ENCODE assay signal across 16 mouse cellular contexts in the genomic region with DNA sequence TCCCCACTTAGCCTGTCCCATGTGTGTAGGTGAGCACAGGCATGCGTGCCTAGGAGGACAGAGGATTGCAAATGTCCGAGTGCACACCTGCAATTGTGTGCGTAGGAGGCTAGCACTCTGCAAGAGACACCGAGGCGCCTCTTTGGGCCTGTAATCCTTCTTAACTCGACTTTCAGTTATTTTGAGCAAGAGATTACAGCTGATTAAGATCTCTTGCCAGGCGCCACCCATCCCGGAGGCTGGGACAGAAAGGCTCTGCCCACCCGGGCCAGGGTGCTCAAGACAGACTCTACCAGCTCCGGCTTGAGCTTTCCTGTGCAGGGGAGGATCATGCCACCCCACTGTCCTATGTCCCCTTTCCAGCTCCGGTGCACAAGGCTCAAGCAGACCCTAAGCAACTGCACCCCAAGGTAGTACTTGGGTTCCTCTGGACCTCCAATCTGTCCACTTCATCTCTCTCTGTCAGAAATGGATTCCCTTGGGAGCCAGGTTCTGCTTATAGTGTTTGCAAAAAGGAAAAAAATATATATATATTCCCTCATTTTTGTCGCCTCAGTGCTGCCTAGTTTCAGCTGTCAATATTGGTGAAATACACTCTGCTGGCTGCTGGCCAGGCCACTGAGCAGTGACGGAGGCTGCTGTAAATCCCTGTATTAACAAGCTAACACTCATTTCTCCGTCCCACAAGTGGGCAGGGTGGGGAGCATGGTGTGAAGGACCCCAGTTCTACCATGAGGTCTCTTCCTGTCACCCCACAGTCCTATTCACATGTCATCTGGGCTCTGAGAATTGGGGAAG.
DNase-seq lines count a peak whose midpoint lies in the region; ATAC-seq lines count a peak whose summit lies in the region.
"Had no signal": no experiment of that assay in that cellular context is flagged by ENCODE, and none has a peak within 500 bp of the region (broad histone marks: within the 10 kb centered on the region; RNA-seq: fewer than 3 reads in every experiment).

No protein-coding gene starts in this region.

- no peaks in the 10 kb centered on the region for H3K27me3 ChIP-seq in forebrain, embryonic 14.5 days (replicated peaks; ENCODE audit: control insufficient read depth, insufficient read depth, low read length)
- no peaks in the 10 kb centered on the region for H3K27me3 ChIP-seq in forebrain, embryonic 15.5 days
- peaks cover 3% of the 10 kb centered on the region; the same call in 1 of the 2 replicates for H3K27me3 ChIP-seq in midbrain, embryonic 11.5 days (ENCODE audit: control insufficient read depth, insufficient read depth, low read length)
- H3K27me3 ChIP-seq in midbrain, embryonic 15.5 days (replicated peaks) = no peaks in the 10 kb centered on the region; the same call in 1 of the 2 replicates
- H3K27me3 ChIP-seq: Patski had no signal

- 73% methylated on average over 14 of the region's 14 CpGs for WGBS in forebrain, embryonic 14.5 days
- 75% methylated on average over 14 of the region's 14 CpGs for WGBS in forebrain, embryonic 15.5 days
- 79% methylated on average over 14 of the region's 14 CpGs for WGBS in midbrain, embryonic 11.5 days
- WGBS in midbrain, embryonic 15.5 days = 71% methylated on average over 14 of the region's 14 CpGs

- H3K9ac ChIP-seq in forebrain, embryonic 14.5 days (ENCODE audit: low read length) = no peak overlapping the region
- H3K9ac ChIP-seq in forebrain, embryonic 15.5 days (replicated peaks) = no peak overlapping the region
- no peak overlapping the region for H3K9ac ChIP-seq in midbrain, embryonic 11.5 days (ENCODE audit: low read length)
- no peak overlapping the region for H3K9ac ChIP-seq in midbrain, embryonic 15.5 days
- H3K9ac ChIP-seq: embryonic facial prominence, embryonic 13.5 days; midbrain, embryonic 12.5 days had no signal

- no peaks in the 10 kb centered on the region for H3K4me1 ChIP-seq in forebrain, embryonic 14.5 days (ENCODE audit: control insufficient read depth, insufficient read depth, low read length)
- no peaks in the 10 kb centered on the region; the same call in 1 of the 2 replicates for H3K4me1 ChIP-seq in forebrain, embryonic 15.5 days
- H3K4me1 ChIP-seq in midbrain, embryonic 11.5 days (ENCODE audit: control insufficient read depth, insufficient read depth, low read length) = no peaks in the 10 kb centered on the region
- no peaks in the 10 kb centered on the region for H3K4me1 ChIP-seq in midbrain, embryonic 15.5 days
- H3K4me1 ChIP-seq: heart, embryonic 10.5 days had no signal

- no peak overlapping the region for H3K27ac ChIP-seq in forebrain, embryonic 14.5 days (ENCODE audit: low read depth, low read length)
- H3K27ac ChIP-seq in forebrain, embryonic 15.5 days (replicated peaks) = no peak overlapping the region
- H3K27ac ChIP-seq in midbrain, embryonic 11.5 days (ENCODE audit: low read depth, low read length) = no peak overlapping the region
- no peak overlapping the region for H3K27ac ChIP-seq in midbrain, embryonic 15.5 days
- H3K27ac ChIP-seq: embryonic facial prominence, embryonic 13.5 days; heart, embryonic 10.5 days; midbrain, embryonic 12.5 days; stomach, postnatal 0 days had no signal

- DNase-seq in forebrain, embryonic 14.5 days (ENCODE audit: low spot score) = peak; percentile 53
- DNase-seq in midbrain, embryonic 11.5 days (ENCODE audit: low spot score, missing footprints) = peak; percentile 67
- peak; percentile 44 for DNase-seq in right cerebral cortex, postnatal 4 days
- no peak for DNase-seq in right cerebral cortex, postnatal 36 days (ENCODE audit: low spot score in 2 of 2)
- DNase-seq: gastrocnemius, postnatal 10 days had no signal

- no peaks in the 10 kb centered on the region for H3K9me3 ChIP-seq in forebrain, embryonic 14.5 days (replicated peaks; ENCODE audit: control insufficient read depth, low read length)
- no peaks in the 10 kb centered on the region for H3K9me3 ChIP-seq in forebrain, embryonic 15.5 days
- no peaks in the 10 kb centered on the region for H3K9me3 ChIP-seq in midbrain, embryonic 11.5 days (ENCODE audit: control insufficient read depth, low read length)
- no peaks in the 10 kb centered on the region for H3K9me3 ChIP-seq in midbrain, embryonic 15.5 days
- H3K9me3 ChIP-seq: embryonic facial prominence, embryonic 13.5 days; heart, embryonic 10.5 days; midbrain, embryonic 12.5 days had no signal

- H3K4me3 ChIP-seq in forebrain, embryonic 14.5 days (ENCODE audit: low read depth, low read length) = no peak overlapping the region
- no peak overlapping the region for H3K4me3 ChIP-seq in forebrain, embryonic 15.5 days
- H3K4me3 ChIP-seq in midbrain, embryonic 11.5 days (ENCODE audit: low read depth, low read length) = no peak overlapping the region
- H3K4me3 ChIP-seq in midbrain, embryonic 15.5 days = no peak overlapping the region
- H3K4me3 ChIP-seq: embryonic facial prominence, embryonic 13.5 days; heart, embryonic 10.5 days; midbrain, embryonic 12.5 days had no signal

- no peak for ATAC-seq in forebrain, embryonic 14.5 days
- no peak for ATAC-seq in forebrain, embryonic 15.5 days (replicated peaks)
- no peak for ATAC-seq in midbrain, embryonic 11.5 days (ENCODE audit: low FRiP score)
- no peak for ATAC-seq in midbrain, embryonic 15.5 days (replicated peaks)
- ATAC-seq in monocyte, adult 5-6 weeks (replicated peaks; ENCODE audit: insufficient number of reproducible peaks, low FRiP score, low TSS enrichment, poor library complexity, severe bottlenecking) = no peak
- ATAC-seq: forebrain, embryonic 16.5 days; hindbrain, embryonic 16.5 days; intestine, embryonic 16.5 days had no signal

- H3K36me3 ChIP-seq in forebrain, embryonic 14.5 days (ENCODE audit: control insufficient read depth, insufficient read depth, low read length) = no peaks in the 10 kb centered on the region
- no peaks in the 10 kb centered on the region for H3K36me3 ChIP-seq in forebrain, embryonic 15.5 days
- no peaks in the 10 kb centered on the region for H3K36me3 ChIP-seq in midbrain, embryonic 11.5 days (ENCODE audit: control insufficient read depth, insufficient read depth, low read length)
- no peaks in the 10 kb centered on the region for H3K36me3 ChIP-seq in midbrain, embryonic 15.5 days (replicated peaks)
- H3K36me3 ChIP-seq: embryonic facial prominence, embryonic 13.5 days; heart, embryonic 10.5 days; midbrain, embryonic 12.5 days had no signal

- no peak overlapping the region for H3K4me2 ChIP-seq in forebrain, embryonic 14.5 days (ENCODE audit: low read length)
- H3K4me2 ChIP-seq in forebrain, embryonic 15.5 days (replicated peaks) = no peak overlapping the region
- H3K4me2 ChIP-seq in midbrain, embryonic 11.5 days = no peak overlapping the region
- H3K4me2 ChIP-seq in midbrain, embryonic 15.5 days = no peak overlapping the region
- H3K4me2 ChIP-seq: embryonic facial prominence, embryonic 13.5 days; midbrain, embryonic 12.5 days had no signal

Comparison
In these comparisons a context has a peak if more than half of its experiments do, and no peak if none do; other contexts are left out.
1. DNase-seq: peak in forebrain, embryonic 14.5 days (single experiment), midbrain, embryonic 11.5 days (single experiment) and right cerebral cortex, postnatal 4 days (single experiment); none in right cerebral cortex, postnatal 36 days (0 of 2).